Mouse (Mus musculus) E14TG2a.4 (cell line): ENCODE data around the gene Mrpl30.
A peak's percentile ranks its signal among the peaks of the same experiment; 100 is the strongest.

Experiments
- H3K27me3 ChIP-seq: 2 replicates; pipeline ENCODE4 v1.6.1; 2014; ENCODE audit warnings: low read length, control low read depth; ENCODE audit not compliant: insufficient read depth
- H3K36me3 ChIP-seq: 2 replicates; pipeline ENCODE4 v1.6.1; 2014; ENCODE audit warnings: low read length, control low read depth; ENCODE audit not compliant: insufficient read depth
- H3K4me1 ChIP-seq: replicated peaks from 2 replicates; pipeline ENCODE4 v1.6.1; 2014; ENCODE audit warnings: low read depth, low read length, control low read depth
- H3K4me3 ChIP-seq: replicated peaks from 2 replicates; pipeline ENCODE4 v1.5.1; 2014; ENCODE audit warnings: mild to moderate bottlenecking, low read length
- H3K9me3 ChIP-seq: 2 replicates; pipeline ENCODE4 v1.6.1; 2014; ENCODE audit warnings: low read length, control low read depth
- CTCF ChIP-seq: conservative IDR thresholded peaks from 2 replicates; pipeline ENCODE4 v1.5.1; 2014; ENCODE audit warnings: low read length
- NANOG ChIP-seq: IDR thresholded peaks from 2 replicates; pipeline ENCODE4 v1.6.1; 2014; ENCODE audit warnings: borderline replicate concordance, low read length, mixed read lengths
- POU5F1 ChIP-seq: IDR thresholded peaks from 2 replicates; pipeline ENCODE4 v1.6.1; 2014; ENCODE audit warnings: low read length, borderline replicate concordance

The Mrpl30 gene

DNA sequence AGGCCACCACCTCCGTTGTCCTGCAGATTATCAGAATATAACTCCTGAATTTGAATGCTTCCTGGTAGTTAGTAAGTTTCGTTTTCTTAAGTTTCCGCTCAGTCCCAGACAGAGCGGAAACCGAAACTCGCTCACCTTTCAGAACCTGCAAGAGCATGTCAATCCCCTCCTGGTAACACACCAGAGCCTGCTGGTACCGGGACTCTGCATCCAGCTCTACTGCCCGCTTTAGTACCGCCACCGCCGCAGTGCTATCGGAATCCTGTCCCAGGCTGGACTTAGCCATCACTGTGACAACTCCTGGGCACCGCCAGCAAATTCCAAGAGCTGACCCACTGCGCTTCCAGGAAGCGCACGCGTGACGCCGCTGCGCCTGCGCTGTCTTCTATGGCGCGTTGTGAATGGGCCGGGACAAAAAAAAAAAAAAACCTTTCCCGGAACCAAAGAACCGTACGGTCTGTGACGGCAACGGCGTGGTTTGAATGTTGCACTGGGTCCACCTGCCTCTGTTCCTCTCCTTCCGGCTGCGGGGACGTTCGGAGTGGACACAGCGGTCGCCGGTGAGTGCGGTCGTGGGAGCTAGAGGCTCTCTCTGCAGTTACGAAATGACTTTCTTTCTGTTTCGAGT, at the start of gene Mrpl30, which contains the start of gene Mitd1:
Mrpl30 (plus strand) TSS at position 453 of the 628 bp plus-strand sequence.
Mitd1 (minus strand) TSS at position 387 of the 628 bp plus-strand sequence.
- TF ChIP-seq CTCF, result no peak
- TF ChIP-seq NANOG, result no peak
- no peak for TF ChIP-seq POU5F1
- H3K27me3 ChIP-seq, result no peaks in the 10 kb centered on the region
- peak within 1 kb of the TSS; percentile 95 for H3K4me3 ChIP-seq

DNA sequence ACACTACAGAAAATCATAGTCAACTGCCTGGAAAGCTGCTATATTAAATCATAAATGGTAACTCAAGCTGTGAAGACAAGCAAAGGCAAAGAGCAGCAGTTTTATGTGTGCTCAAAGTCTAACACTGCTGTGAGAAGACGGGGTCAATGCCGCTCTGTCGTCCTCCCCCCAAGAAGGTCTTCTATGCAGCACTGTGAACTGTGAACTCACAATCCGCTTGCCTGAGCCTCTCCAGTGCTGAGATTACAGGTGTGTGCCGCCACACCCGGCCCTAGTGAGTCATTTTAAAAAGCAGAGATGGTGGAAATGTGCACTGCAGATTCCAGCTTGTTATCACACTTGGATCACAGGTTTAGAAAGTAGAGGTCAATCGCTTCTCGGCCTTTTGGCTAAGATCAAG, 43.4 kb upstream of the Mrpl30 start:
- Histone ChIP-seq H3K36me3 (no peaks in the 10 kb centered on the region), H3K9me3 (no peaks in the 10 kb centered on the region), H3K4me1 (0 out of 2 replicates have a peak, but pooled peaks cover under 1% of the 10 kb centered on the region), H3K4me3 (no peak overlapping the region), H3K27me3 (no peaks in the 10 kb centered on the region)
- TF ChIP-seq NANOG (no peak), CTCF (no peak), POU5F1 (no peak)

More for the DNA sequence above, at the start of gene Mrpl30, which contains the start of gene Mitd1:
- H3K9me3 ChIP-seq, result no peaks in the 10 kb centered on the region
- peaks cover 58% of the 10 kb centered on the region for H3K36me3 ChIP-seq
- H3K4me1 ChIP-seq, result peaks cover 42% of the 10 kb centered on the region

DNA sequence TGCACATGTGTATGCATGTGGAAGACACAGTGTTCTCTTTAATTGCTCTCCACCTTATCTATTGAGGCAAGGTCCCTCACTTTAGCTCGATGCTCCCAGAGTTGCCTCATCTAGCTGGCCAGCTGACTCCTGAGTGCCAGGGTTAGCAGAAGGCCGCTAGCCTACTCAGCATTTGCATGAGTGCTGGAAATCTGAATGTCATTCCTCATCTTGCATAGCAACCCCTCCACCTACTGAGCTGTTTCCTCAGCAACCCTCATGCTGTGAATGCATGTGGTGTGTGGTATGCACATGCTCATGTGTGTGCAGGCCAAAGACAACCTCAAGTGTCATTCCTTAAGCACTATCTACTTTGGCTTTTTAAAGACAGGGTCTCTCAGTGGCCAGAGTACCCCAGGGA, 39.6 kb upstream of the Mrpl30 start:
- H3K4me1 ChIP-seq, result 0 out of 2 replicates have a peak, but pooled peaks cover 2% of the 10 kb centered on the region
- H3K36me3 ChIP-seq, result no peaks in the 10 kb centered on the region
- no peak overlapping the region for H3K4me3 ChIP-seq
- no peaks in the 10 kb centered on the region for H3K9me3 ChIP-seq
- no peaks in the 10 kb centered on the region for H3K27me3 ChIP-seq
- no peak for TF ChIP-seq CTCF

DNA sequence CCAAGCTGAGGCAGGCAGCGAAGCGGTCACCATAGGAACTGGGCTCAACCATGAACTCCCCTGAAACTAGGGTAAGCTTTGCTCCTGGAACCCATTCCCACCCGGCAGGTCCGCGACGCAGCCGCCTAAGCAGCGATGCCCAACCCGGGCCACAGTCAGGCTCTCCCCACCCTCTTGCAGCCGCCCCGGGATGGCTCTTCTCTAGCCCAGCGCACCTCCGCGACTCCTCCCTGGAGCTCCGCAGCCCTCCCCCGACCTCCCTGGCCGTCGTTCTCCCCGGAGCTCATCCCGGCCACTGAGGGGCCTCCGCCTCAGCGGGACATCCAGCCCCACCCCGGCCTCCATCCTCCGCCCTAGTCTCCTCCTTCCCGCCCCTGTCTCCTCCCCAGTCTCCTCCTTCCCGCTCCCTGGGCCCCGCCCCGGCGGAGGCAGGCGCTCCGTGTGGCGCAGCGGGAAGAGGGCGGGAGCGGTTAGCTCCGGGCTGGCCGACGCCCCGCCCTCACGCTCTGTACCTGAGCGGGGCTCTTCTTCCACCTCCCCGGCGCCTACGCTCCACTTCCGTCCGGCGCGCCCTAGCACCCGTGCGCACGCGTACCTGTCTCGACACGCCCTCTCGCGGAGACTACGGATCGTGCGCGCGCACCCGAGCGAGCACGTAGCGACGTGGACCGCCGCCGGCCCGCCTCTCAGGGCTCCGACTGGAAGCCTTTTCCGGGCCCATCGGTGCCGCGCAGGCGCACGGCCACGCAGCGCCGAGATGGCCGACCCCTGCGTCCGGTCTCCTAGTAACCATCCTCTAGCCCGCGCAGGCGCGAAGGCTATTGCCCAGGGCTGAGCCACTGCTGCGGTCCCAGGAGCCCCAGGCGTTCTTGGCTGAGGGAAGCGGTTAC, 25.5 kb upstream of the Mrpl30 start:
- H3K9me3 ChIP-seq, result no peaks in the 10 kb centered on the region
- H3K4me1 ChIP-seq, result peaks cover 14% of the 10 kb centered on the region
- TF ChIP-seq NANOG (no peak), CTCF (no peak), POU5F1 (no peak)
- peaks cover 7% of the 10 kb centered on the region for H3K27me3 ChIP-seq
- H3K4me3 ChIP-seq, result peak overlapping the region; percentile 91
- H3K36me3 ChIP-seq, result no peaks in the 10 kb centered on the region

DNA sequence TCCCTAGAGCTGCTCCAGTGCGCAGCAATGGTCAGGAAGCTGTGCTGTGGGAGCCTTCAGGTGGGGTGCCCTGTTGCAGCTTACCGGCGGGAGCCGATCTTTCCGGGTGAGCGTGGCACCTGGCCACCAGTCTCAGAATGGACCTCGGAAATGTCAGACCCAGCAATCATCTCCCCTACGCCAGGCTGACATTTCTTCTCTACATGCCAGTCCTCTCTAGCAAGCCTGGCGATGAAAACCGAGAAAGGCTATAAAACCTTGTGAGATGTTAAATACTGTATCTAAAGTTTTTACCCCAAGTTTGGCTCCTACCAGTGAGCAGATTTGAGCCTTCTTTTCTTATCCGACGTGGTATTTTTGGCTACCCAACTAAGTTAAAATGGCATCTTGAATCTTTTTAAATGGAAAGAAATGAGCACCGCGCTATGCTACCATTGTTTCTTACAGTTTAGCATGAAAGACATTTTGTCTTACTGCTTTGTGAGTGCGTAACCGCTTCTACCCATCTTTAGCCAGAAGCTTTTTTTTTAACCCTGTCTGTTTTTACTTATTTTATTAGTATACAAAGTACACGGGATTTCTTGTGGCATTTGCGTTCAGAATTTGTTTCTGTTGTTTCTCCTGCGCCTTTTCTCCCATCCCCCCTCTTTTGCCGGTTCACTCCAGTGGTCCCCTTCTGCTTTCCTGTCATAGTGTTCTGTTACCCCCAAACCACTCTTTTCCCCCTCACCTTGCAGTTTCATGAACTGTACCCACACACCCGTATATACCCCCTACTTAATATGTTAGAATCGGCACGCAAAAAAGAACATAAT, 24.7 kb upstream of the Mrpl30 start:
- H3K4me1 ChIP-seq, result peaks cover 14% of the 10 kb centered on the region
- TF ChIP-seq NANOG (no peak), CTCF (no peak)
- peak overlapping the region; percentile 91 for H3K4me3 ChIP-seq
- H3K27me3 ChIP-seq, result peaks cover 7% of the 10 kb centered on the region
- no peaks in the 10 kb centered on the region for H3K9me3 ChIP-seq
- H3K36me3 ChIP-seq, result no peaks in the 10 kb centered on the region

DNA sequence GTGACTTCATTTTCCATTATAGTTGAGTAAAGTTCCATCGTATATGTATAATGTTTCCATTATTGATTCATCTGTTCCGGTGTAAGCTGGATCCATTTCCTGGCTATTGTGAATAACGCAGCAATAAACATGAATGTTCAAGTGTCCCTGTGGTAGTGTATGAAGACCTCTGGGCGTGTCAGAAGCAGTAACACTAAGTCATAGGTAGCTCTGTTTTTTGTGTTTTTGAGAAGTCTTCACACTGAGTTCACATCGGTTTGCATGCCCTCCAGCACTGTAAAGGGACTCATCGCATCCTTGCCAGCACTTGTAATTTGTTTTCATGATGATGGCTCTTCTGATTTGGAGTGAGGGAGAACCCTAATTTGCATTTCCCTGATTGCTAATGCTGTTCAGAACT, 24.0 kb upstream of the Mrpl30 start, which contains the start of gene Tsga10:
Tsga10 (minus strand) TSS at position 144 of the 400 bp plus-strand sequence.
- H3K4me1 ChIP-seq, result peaks cover 15% of the 10 kb centered on the region
- H3K9me3 ChIP-seq, result no peaks in the 10 kb centered on the region

DNA sequence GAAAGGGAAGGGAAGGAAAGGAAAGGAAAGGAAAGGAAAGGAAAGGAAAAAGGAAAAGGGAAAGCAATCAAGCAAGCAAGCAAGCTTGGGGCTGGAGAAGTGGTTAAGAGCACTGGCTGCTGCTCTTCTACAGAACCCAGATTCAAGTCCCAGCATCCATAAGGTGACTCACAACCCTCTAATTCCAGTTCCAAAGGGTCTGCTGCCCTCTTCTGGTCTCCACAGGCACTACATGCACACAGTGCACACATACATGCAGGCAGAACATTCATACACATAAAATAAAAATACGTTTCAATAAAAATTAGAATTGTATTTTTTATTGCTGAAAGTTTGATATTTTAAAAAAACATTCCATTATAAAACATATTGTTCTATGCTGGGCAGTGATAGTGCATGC, 23.2 kb upstream of the Mrpl30 start:
- Histone ChIP-seq H3K9me3 (no peaks in the 10 kb centered on the region), H3K4me3 (no peak overlapping the region), H3K36me3 (no peaks in the 10 kb centered on the region), H3K27me3 (peaks cover 7% of the 10 kb centered on the region), H3K4me1 (peaks cover 21% of the 10 kb centered on the region)
- no peak for TF ChIP-seq NANOG
- peak; percentile 95 for TF ChIP-seq CTCF

More for the DNA sequence above, 24.0 kb upstream of the Mrpl30 start, which contains the start of gene Tsga10:
- no peaks in the 10 kb centered on the region for H3K36me3 ChIP-seq
- H3K4me3 ChIP-seq, result peak within 1 kb of the TSS; percentile 91
- TF ChIP-seq CTCF (no peak), POU5F1 (no peak), NANOG (no peak)
- peaks cover 7% of the 10 kb centered on the region for H3K27me3 ChIP-seq
